Mouse (Mus musculus): ENCODE data around the gene Gsk3a. TPM values are rescaled to one million over a fixed set of nuclear protein-coding genes. Genes with fewer than 3 reads are reported as not detected.
A peak's percentile ranks its signal among the peaks of the same experiment; 100 is the strongest.
"Not testable (repeated sequence)": the region's sequence is repeated elsewhere in the genome, so short reads cannot be mapped to it uniquely, and the experiment has no call there.

The Gsk3a gene
- polyA plus RNA-seq, 1 experiment from 2014 or later, result 19.7 TPM

- peaks cover 53% of the 10 kb centered on the region for H3K4me1 ChIP-seq (replicated peaks)
- H3K27me3 ChIP-seq, result no peaks in the 10 kb centered on the region
- H3K36me3 ChIP-seq, result peaks cover 24% of the 10 kb centered on the region
- H3K4me3 ChIP-seq, result no peak overlapping the region
- 88% methylated on average over 35 of the region's 35 CpGs for WGBS
- ATAC-seq (ENCODE audit: low FRiP score, low read depth), result no peak
- H3K4me2 ChIP-seq, result no peak overlapping the region
- H3K9me3 ChIP-seq, result no peaks in the 10 kb centered on the region
- H3K9ac ChIP-seq, result no peak overlapping the region
- H3K27ac ChIP-seq (replicated peaks), result no peak overlapping the region
Observed at GRCm38 (mm10) chr7:25270652-25271633, 33.3 kb upstream of the Gsk3a start.

GRCm38 (mm10) chr7:25269545-25270271 lies 32.1 kb upstream of the Gsk3a start:
- Histone ChIP-seq H3K4me3 (peak overlapping the region; percentile 76; the same call in 1 of the 2 replicates), H3K9me3 (no peaks in the 10 kb centered on the region), H3K36me3 (peaks cover 24% of the 10 kb centered on the region), H3K27me3 (no peaks in the 10 kb centered on the region), H3K27ac (replicated peaks) (no peak overlapping the region), H3K4me2 (peak overlapping the region; percentile 74), H3K4me1 (replicated peaks) (peaks cover 41% of the 10 kb centered on the region), H3K9ac (peak overlapping the region; percentile 87; the same call in 1 of the 2 replicates)
- 80% methylated on average over 8 of the region's 8 CpGs for WGBS
- ATAC-seq (ENCODE audit: low FRiP score, low read depth), result no peak

- WGBS, result 50% methylated on average over 4 of the region's 4 CpGs
- Histone ChIP-seq H3K9me3 (no peaks in the 10 kb centered on the region), H3K36me3 (peaks cover 24% of the 10 kb centered on the region), H3K4me2 (peak overlapping the region; percentile 74), H3K4me3 (peak overlapping the region; percentile 76), H3K4me1 (replicated peaks) (peaks cover 34% of the 10 kb centered on the region), H3K9ac (peak overlapping the region; percentile 87), H3K27ac (replicated peaks) (peak overlapping the region; percentile 90), H3K27me3 (no peaks in the 10 kb centered on the region)
- no peak for ATAC-seq (ENCODE audit: low FRiP score, low read depth)
Observed at GRCm38 (mm10) chr7:25269029-25269428, 31.4 kb upstream of the Gsk3a start.

- Histone ChIP-seq H3K4me1 (replicated peaks) (peaks cover 30% of the 10 kb centered on the region), H3K4me2 (peak overlapping the region; percentile 74), H3K27ac (replicated peaks) (peak overlapping the region; percentile 90), H3K36me3 (peaks cover 24% of the 10 kb centered on the region), H3K9ac (peak overlapping the region; percentile 87), H3K4me3 (peak overlapping the region; percentile 76), H3K27me3 (no peaks in the 10 kb centered on the region), H3K9me3 (no peaks in the 10 kb centered on the region)
- no peak for ATAC-seq (ENCODE audit: low FRiP score, low read depth)
- WGBS, result 7% methylated on average over 7 of the region's 7 CpGs
Observed at GRCm38 (mm10) chr7:25268588-25268987, 30.9 kb upstream of the Gsk3a start.

- under 1% methylated on average over 33 of the region's 33 CpGs for WGBS
- peak; percentile 96 for ATAC-seq (ENCODE audit: low FRiP score, low read depth)
- Histone ChIP-seq H3K27ac (replicated peaks) (peak overlapping the region; percentile 96), H3K9ac (peak overlapping the region; percentile 87), H3K4me1 (replicated peaks) (peaks cover 25% of the 10 kb centered on the region), H3K4me3 (peak overlapping the region; percentile 76), H3K27me3 (no peaks in the 10 kb centered on the region), H3K9me3 (no peaks in the 10 kb centered on the region), H3K4me2 (peak overlapping the region; percentile 74), H3K36me3 (peaks cover 18% of the 10 kb centered on the region; the same call in 1 of the 2 replicates)
Observed at GRCm38 (mm10) chr7:25267751-25268463, 30.3 kb upstream of the Gsk3a start.

GRCm38 (mm10) chr7:25267301-25267750 lies 29.7 kb upstream of the Gsk3a start, which contains the start of gene Cic:
Cic (plus strand) TSS chr7:25267704.
- peak within 1 kb of the TSS; percentile 87 for H3K9ac ChIP-seq
- peak within 1 kb of the TSS; percentile 76 for H3K4me3 ChIP-seq
- H3K27ac ChIP-seq (replicated peaks), result peak within 1 kb of the TSS; percentile 96
- H3K4me2 ChIP-seq, result peak within 1 kb of the TSS; percentile 74
- H3K9me3 ChIP-seq, result no peaks in the 10 kb centered on the region
- H3K27me3 ChIP-seq, result no peaks in the 10 kb centered on the region
- peak; percentile 89 for ATAC-seq (ENCODE audit: low FRiP score, low read depth)
- peaks cover 25% of the 10 kb centered on the region for H3K4me1 ChIP-seq (replicated peaks)
- H3K36me3 ChIP-seq, result peaks cover 12% of the 10 kb centered on the region; the same call in 1 of the 2 replicates
- WGBS, result under 1% methylated on average over 29 of the region's 29 CpGs

- Histone ChIP-seq H3K4me1 (replicated peaks) (peaks cover 25% of the 10 kb centered on the region), H3K27me3 (no peaks in the 10 kb centered on the region), H3K27ac (replicated peaks) (no peak overlapping the region), H3K4me3 (no peak overlapping the region; the same call in 1 of the 2 replicates), H3K9me3 (no peaks in the 10 kb centered on the region), H3K4me2 (peak overlapping the region; percentile 65), H3K9ac (no peak overlapping the region), H3K36me3 (0 out of 2 replicates have a peak, but pooled peaks cover 4% of the 10 kb centered on the region)
- WGBS, result 89% methylated on average over 8 of the region's 8 CpGs
- ATAC-seq (ENCODE audit: low FRiP score, low read depth), result no peak
Observed at GRCm38 (mm10) chr7:25266180-25266962, 28.7 kb upstream of the Gsk3a start.

- not testable (repeated sequence) for H3K9me3 ChIP-seq; H3K27ac ChIP-seq (replicated peaks); ATAC-seq (ENCODE audit: low FRiP score, low read depth); H3K4me2 ChIP-seq; H3K27me3 ChIP-seq; H3K9ac ChIP-seq; H3K4me3 ChIP-seq; H3K36me3 ChIP-seq
- H3K4me1 ChIP-seq (replicated peaks), result peaks cover 25% of the 10 kb centered on the region
- WGBS, result 92% methylated on average over 5 of the region's 5 CpGs
Observed at GRCm38 (mm10) chr7:25265743-25266142, 28.1 kb upstream of the Gsk3a start.

- Histone ChIP-seq H3K4me1 (replicated peaks) (peaks cover 11% of the 10 kb centered on the region), H3K9me3 (no peaks in the 10 kb centered on the region), H3K27me3 (no peaks in the 10 kb centered on the region), H3K36me3 (no peaks in the 10 kb centered on the region), H3K4me2 (no peak overlapping the region), H3K9ac (no peak overlapping the region), H3K27ac (replicated peaks) (no peak overlapping the region), H3K4me3 (no peak overlapping the region)
- WGBS, result 24% methylated on average over 17 of the region's 17 CpGs
- ATAC-seq (ENCODE audit: low FRiP score, low read depth), result no peak
Observed at GRCm38 (mm10) chr7:25263968-25264870, 26.6 kb upstream of the Gsk3a start.

- Histone ChIP-seq H3K4me1 (replicated peaks) (peaks cover 2% of the 10 kb centered on the region), H3K9ac (no peak overlapping the region), H3K27ac (replicated peaks) (no peak overlapping the region), H3K9me3 (no peaks in the 10 kb centered on the region), H3K36me3 (no peaks in the 10 kb centered on the region), H3K27me3 (no peaks in the 10 kb centered on the region), H3K4me3 (no peak overlapping the region), H3K4me2 (no peak overlapping the region)
- no peak for ATAC-seq (ENCODE audit: low FRiP score, low read depth)
- WGBS, result 50% methylated on average over 1 of the region's 1 CpGs
Observed at GRCm38 (mm10) chr7:25261896-25262295, 24.2 kb upstream of the Gsk3a start.
